Mouse (Mus musculus): Measurements from ENCODE around the gene Pax6. TPM values are rescaled to one million over a fixed set of nuclear protein-coding genes. Genes with fewer than 3 reads are reported as not detected.

Gene Pax6
- polyA plus RNA-seq, 1 experiment from 2014 or later, result 1.8 TPM

DNA sequence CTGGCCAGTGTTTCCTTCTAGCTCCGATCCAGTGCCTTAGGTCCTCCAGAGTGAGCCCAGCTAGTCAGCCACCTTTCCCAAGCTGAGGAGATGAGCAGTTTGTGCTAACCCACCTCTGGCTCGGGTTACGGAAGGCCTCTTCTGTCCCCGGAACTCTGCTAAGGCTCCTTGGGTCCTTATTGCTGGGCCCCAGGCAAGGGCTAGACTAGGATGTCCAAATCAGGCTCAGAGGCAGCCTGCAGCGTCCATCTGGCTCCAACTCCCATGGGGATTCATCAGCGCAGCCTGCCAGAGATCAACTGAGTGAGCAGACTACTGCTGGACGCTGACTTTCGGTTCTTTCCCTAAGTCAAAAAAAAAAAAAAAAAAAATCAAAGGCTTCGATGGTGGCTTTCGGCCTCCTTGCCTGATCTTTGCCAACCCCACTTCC lies 4.9 kb downstream of the Pax6 start:
- 1% methylated on average over 10 of the region's 10 CpGs for WGBS
- DNase-seq (ENCODE audit: low spot score), result no peak
- H3K4me3 ChIP-seq (ENCODE audit: low read depth, low read length), result peak overlapping the region; percentile 14; the same call in 1 of the 2 replicates

DNA sequence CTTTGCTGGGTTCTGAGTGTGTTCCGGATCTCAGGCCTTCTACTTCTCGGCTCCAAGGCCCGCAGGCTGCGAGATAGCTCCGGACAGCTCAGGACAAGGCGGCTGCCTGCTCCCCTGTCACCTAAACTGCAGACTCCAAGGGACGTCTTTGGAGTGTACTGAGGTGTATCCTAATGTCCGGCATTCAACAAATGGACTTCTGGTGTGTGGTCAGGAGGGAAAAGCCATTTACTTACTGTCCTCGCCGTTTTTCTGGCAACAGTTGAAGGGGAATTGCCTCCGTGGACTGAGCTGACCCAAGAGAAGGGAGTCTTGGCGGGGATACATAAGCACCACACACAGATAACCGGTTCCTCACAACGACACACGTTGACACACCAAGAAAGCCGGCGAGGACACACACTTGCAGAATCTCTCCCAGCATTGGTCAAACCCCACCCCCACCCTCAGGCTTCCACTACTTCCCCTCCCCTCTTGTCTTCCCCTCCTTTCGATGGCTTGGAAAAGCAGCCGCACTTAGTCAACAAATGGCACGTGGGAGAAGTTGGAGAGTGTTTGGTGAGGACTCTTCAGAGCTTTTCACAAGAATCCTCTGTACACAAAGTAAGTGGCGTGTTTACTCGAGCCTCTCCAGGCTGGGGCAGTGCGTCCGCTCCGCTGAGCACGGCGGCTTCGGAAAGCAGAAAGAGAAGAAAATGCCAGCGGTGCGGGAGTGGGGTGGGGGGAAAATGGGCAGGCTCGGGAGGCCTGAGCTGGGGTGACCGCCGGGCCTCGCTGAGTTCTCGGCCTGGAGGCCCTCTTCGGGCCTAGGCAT lies 5.6 kb downstream of the Pax6 start:
- peak overlapping the region; percentile 41 for H3K4me3 ChIP-seq (ENCODE audit: low read depth, low read length)
- ATAC-seq (ENCODE audit: low read depth) (no peak), DNase-seq (ENCODE audit: low spot score) (no peak)
- H3K9ac ChIP-seq (ENCODE audit: low read depth, low read length), result peak overlapping the region; percentile 25; the same call in 1 of the 2 replicates
- H3K27me3 ChIP-seq (replicated peaks; ENCODE audit: control insufficient read depth, insufficient read depth, low read length), result peaks cover 100% of the 10 kb centered on the region
- 0 out of 2 replicates have a peak, but pooled peaks cover 4% of the 10 kb centered on the region for H3K4me1 ChIP-seq (ENCODE audit: control insufficient read depth, insufficient read depth, low read length)
- H3K9me3 ChIP-seq (ENCODE audit: control insufficient read depth, low read length), result no peaks in the 10 kb centered on the region
- no peaks in the 10 kb centered on the region for H3K36me3 ChIP-seq (ENCODE audit: control insufficient read depth, insufficient read depth, low read length)
- H3K4me2 ChIP-seq (ENCODE audit: low read depth, low read length), result peak overlapping the region; percentile 60
- 1% methylated on average over 33 of the region's 36 CpGs for WGBS
- no peak overlapping the region for H3K27ac ChIP-seq (replicated peaks; ENCODE audit: low read depth, low read length)

More for the DNA sequence above, 4.9 kb downstream of the Pax6 start:
- Histone ChIP-seq H3K9me3 (ENCODE audit: control insufficient read depth, low read length) (no peaks in the 10 kb centered on the region), H3K27me3 (replicated peaks; ENCODE audit: control insufficient read depth, insufficient read depth, low read length) (peaks cover 100% of the 10 kb centered on the region), H3K9ac (ENCODE audit: low read depth, low read length) (peak overlapping the region; percentile 25; the same call in 1 of the 2 replicates), H3K27ac (replicated peaks; ENCODE audit: low read depth, low read length) (no peak overlapping the region), H3K36me3 (ENCODE audit: control insufficient read depth, insufficient read depth, low read length) (no peaks in the 10 kb centered on the region), H3K4me2 (ENCODE audit: low read depth, low read length) (peak overlapping the region; percentile 60; the same call in 1 of the 2 replicates), H3K4me1 (ENCODE audit: control insufficient read depth, insufficient read depth, low read length) (0 out of 2 replicates have a peak, but pooled peaks cover 7% of the 10 kb centered on the region)
- no peak for ATAC-seq (ENCODE audit: low read depth)

DNA sequence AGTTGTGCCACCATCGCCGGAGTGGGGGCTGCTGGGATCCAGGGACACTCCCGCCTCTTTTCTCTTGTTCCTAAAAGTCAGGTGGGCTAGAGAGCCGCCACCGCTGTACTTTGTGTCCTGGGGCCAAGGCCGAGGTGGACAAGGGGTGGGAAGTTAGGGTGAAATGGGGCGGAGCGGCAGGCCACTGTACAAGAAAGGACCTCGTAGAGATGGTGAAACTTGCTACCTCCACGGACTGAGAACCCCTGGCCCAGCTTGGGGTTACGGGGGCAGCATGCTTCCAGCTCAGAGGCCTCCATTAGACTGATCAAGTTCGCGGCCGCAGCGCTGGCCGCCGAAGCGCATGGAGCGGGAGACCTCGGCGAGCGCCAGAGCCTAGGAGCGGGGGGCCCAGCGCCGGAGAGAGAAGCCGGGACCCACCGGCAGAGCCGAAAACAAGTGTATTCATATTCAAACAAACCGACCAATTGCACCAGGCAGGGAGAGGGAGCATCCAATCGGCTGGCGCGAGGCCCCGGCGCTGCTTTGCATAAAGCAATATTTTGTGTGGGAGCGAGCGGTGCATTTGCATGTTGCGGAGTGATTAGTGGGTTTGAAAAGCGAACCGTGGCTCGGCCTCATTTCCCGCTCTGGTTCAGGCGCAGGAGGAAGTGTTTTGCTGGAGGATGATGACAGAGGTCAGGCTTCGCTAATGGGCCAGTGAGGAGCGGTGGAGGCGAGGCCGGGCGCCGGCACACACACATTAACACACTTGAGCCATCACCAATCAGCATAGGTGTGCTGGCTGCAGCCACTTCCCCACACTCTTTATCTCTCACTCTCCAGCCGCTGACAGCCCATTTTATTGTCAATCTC lies 6.4 kb downstream of the Pax6 start:
- H3K4me3 ChIP-seq (ENCODE audit: low read depth, low read length), result peak overlapping the region; percentile 41
- H3K9me3 ChIP-seq (ENCODE audit: control insufficient read depth, low read length), result no peaks in the 10 kb centered on the region
- peaks cover 100% of the 10 kb centered on the region for H3K27me3 ChIP-seq (replicated peaks; ENCODE audit: control insufficient read depth, insufficient read depth, low read length)
- H3K4me2 ChIP-seq (ENCODE audit: low read depth, low read length), result peak overlapping the region; percentile 60
- peak overlapping the region; percentile 23; the same call in 1 of the 2 replicates for H3K9ac ChIP-seq (ENCODE audit: low read depth, low read length)
- 0 out of 2 replicates have a peak, but pooled peaks cover 4% of the 10 kb centered on the region for H3K4me1 ChIP-seq (ENCODE audit: control insufficient read depth, insufficient read depth, low read length)
- peak; percentile 94 for DNase-seq (ENCODE audit: low spot score)
- H3K27ac ChIP-seq (replicated peaks; ENCODE audit: low read depth, low read length), result no peak overlapping the region
- ATAC-seq (ENCODE audit: low read depth), result peak; percentile 89
- WGBS, result 1% methylated on average over 48 of the region's 49 CpGs
- H3K36me3 ChIP-seq (ENCODE audit: control insufficient read depth, insufficient read depth, low read length), result no peaks in the 10 kb centered on the region

DNA sequence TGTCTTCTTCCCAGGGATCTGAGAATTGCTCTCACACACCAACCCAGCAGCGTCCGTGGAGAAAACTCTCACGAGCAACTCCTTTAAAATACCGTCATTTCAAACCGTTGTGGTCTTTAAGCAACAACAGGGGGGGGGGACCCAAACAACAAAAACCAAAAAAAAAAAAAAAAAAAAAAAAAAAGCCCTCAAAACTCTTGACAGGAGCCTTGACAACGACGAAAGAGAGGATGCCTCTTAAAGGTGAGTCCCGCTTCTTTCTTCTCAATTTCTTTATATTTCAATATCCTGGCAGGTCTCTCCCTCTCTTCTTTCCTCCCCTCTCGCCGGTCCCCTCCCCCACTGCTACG lies 7.0 kb downstream of the Pax6 start:
- H3K27ac ChIP-seq (replicated peaks; ENCODE audit: low read depth, low read length), result no peak overlapping the region

DNA sequence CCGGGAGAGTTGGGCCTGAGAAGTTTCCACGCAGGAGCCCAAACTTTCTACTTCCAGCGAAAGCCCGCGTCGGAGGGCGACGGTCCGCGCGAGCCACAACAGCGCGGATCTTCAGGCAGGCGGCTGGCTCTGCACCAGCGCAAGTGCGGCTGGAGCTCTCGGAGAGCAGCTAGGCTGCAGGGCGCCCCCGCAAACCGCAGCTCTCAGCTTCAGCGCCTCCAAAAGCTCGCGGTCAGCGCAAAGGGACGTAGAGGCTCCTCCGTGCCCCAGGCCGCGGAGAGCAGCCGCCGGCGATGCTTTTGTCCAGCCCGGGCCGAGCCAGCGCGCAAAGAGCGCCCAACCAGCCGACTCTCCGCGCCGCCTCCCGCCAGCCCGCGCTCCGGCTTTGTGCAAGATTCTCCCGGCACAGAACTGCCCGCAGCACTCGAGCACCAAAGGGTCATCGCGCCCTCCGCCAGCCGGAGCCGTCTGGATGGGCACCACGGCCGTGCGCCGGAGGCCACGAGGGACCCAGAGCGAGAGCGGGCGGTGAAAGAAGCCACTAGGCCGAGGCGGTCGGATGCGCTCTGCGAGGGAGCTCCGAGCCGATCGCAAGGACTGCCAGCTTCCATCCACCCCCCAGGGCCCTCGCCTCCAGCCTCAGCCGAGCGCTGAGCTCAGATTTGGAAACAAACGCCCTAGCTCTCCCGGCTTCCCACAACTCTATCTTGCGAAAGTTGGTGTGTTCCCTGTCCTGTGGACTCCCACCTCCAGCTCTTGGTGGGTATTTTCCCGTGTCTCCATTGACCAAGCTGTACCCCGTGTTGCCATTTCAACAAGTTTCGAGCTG lies 7.6 kb downstream of the Pax6 start:
- ATAC-seq (ENCODE audit: low read depth) (no peak), DNase-seq (ENCODE audit: low spot score) (no peak)
- peaks cover 100% of the 10 kb centered on the region for H3K27me3 ChIP-seq (replicated peaks; ENCODE audit: control insufficient read depth, insufficient read depth, low read length)
- no peaks in the 10 kb centered on the region for H3K9me3 ChIP-seq (ENCODE audit: control insufficient read depth, low read length)
- H3K4me2 ChIP-seq (ENCODE audit: low read depth, low read length), result peak overlapping the region; percentile 60
- under 1% methylated on average over 60 of the region's 77 CpGs for WGBS
- H3K27ac ChIP-seq (replicated peaks; ENCODE audit: low read depth, low read length), result 0 out of 2 replicates have a peak overlapping the region, but pooled peaks have one; percentile 15
- peak overlapping the region; percentile 56 for H3K9ac ChIP-seq (ENCODE audit: low read depth, low read length)
- peak overlapping the region; percentile 41 for H3K4me3 ChIP-seq (ENCODE audit: low read depth, low read length)
- H3K4me1 ChIP-seq (ENCODE audit: control insufficient read depth, insufficient read depth, low read length), result 0 out of 2 replicates have a peak, but pooled peaks cover 4% of the 10 kb centered on the region
- H3K36me3 ChIP-seq (ENCODE audit: control insufficient read depth, insufficient read depth, low read length), result no peaks in the 10 kb centered on the region

More for the DNA sequence above, 7.0 kb downstream of the Pax6 start:
- Histone ChIP-seq H3K9me3 (ENCODE audit: control insufficient read depth, low read length) (no peaks in the 10 kb centered on the region), H3K4me2 (ENCODE audit: low read depth, low read length) (peak overlapping the region; percentile 60), H3K4me1 (ENCODE audit: control insufficient read depth, insufficient read depth, low read length) (0 out of 2 replicates have a peak, but pooled peaks cover 4% of the 10 kb centered on the region), H3K36me3 (ENCODE audit: control insufficient read depth, insufficient read depth, low read length) (no peaks in the 10 kb centered on the region), H3K27me3 (replicated peaks; ENCODE audit: control insufficient read depth, insufficient read depth, low read length) (peaks cover 100% of the 10 kb centered on the region), H3K4me3 (ENCODE audit: low read depth, low read length) (peak overlapping the region; percentile 41), H3K9ac (ENCODE audit: low read depth, low read length) (peak overlapping the region; percentile 56; the same call in 1 of the 2 replicates)
- WGBS, result under 1% methylated on average over 11 of the region's 11 CpGs
- ATAC-seq (ENCODE audit: low read depth), result no peak
- no peak for DNase-seq (ENCODE audit: low spot score)

DNA sequence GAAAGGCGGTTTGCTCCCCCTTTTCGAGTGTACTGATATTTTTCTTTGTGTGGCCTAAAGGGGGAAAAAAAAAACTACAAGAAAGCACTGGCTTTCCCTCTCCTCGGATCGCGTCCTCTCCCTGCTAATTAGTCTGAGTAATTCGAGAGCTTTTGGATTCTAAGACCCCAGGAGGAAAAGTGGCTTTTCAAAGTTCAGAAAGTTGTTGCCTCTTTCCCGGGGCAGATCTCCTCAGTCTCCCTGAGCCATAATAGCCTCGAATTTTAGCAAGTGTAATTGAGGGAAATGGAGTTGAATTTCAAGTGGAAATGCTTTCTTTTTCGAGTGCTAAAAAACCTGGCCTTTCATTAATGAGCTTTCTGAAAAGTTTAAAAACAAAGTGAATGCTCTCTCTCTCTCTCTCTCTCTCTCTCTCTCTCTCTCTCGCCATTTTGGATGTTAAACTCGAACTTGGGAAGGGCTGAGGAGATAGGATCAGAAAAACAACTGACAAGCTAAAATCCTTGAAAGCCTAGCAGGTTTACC lies 8.3 kb downstream of the Pax6 start:
- Histone ChIP-seq H3K9me3 (ENCODE audit: control insufficient read depth, low read length) (no peaks in the 10 kb centered on the region), H3K9ac (ENCODE audit: low read depth, low read length) (peak overlapping the region; percentile 56), H3K27me3 (replicated peaks; ENCODE audit: control insufficient read depth, insufficient read depth, low read length) (peaks cover 100% of the 10 kb centered on the region), H3K4me3 (ENCODE audit: low read depth, low read length) (peak overlapping the region; percentile 41), H3K4me1 (ENCODE audit: control insufficient read depth, insufficient read depth, low read length) (0 out of 2 replicates have a peak, but pooled peaks cover 4% of the 10 kb centered on the region), H3K4me2 (ENCODE audit: low read depth, low read length) (peak overlapping the region; percentile 60), H3K27ac (replicated peaks; ENCODE audit: low read depth, low read length) (no peak overlapping the region), H3K36me3 (ENCODE audit: control insufficient read depth, insufficient read depth, low read length) (no peaks in the 10 kb centered on the region)
- DNase-seq (ENCODE audit: low spot score) (no peak), ATAC-seq (ENCODE audit: low read depth) (no peak)
- WGBS, result under 1% methylated on average over 11 of the region's 11 CpGs

DNA sequence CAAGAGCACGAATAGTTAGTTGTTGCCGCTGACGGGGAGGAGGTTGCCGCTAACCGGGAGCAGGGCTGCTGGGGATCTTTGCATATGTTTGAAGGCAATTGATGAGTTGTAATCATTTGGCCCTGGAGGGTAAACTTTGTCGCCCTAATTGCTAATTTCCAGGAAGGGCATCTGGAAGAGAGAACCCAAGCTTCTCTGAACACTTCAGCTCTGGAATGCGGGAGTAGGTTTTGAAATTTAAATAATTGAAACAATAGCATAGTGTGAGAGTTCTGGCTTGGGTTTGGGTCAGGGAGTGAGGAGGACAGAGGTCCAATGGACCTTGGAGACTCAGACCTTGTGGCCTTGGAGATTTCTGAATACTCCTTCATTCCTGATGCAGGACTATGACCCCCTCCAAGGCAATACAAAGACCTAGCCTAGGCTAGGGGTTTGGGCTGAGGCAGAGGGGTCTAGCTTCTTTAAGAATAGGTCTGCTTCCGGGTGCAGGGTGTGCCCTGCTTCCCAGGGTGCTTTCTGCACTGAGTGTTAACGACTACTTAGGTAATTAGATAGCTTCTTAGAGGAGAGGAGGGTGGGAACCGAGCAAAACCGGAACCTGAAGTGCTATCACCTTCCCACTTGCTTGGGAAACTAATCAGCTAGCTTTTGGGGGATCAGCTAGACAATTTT lies 8.9 kb downstream of the Pax6 start:
- DNase-seq (ENCODE audit: low spot score), result no peak

More for the DNA sequence above, 8.9 kb downstream of the Pax6 start:
- Histone ChIP-seq H3K9me3 (ENCODE audit: control insufficient read depth, low read length) (no peaks in the 10 kb centered on the region), H3K27me3 (replicated peaks; ENCODE audit: control insufficient read depth, insufficient read depth, low read length) (peaks cover 100% of the 10 kb centered on the region), H3K9ac (ENCODE audit: low read depth, low read length) (no peak overlapping the region; the same call in 1 of the 2 replicates), H3K27ac (replicated peaks; ENCODE audit: low read depth, low read length) (no peak overlapping the region), H3K4me2 (ENCODE audit: low read depth, low read length) (no peak overlapping the region; the same call in 1 of the 2 replicates), H3K4me1 (ENCODE audit: control insufficient read depth, insufficient read depth, low read length) (0 out of 2 replicates have a peak, but pooled peaks cover 4% of the 10 kb centered on the region), H3K36me3 (ENCODE audit: control insufficient read depth, insufficient read depth, low read length) (no peaks in the 10 kb centered on the region), H3K4me3 (ENCODE audit: low read depth, low read length) (peak overlapping the region; percentile 41; the same call in 1 of the 2 replicates)
- no peak for ATAC-seq (ENCODE audit: low read depth)
- under 1% methylated on average over 11 of the region's 11 CpGs for WGBS

Measured in embryonic facial prominence, embryonic 14.5 days (tissue).